In genomic region chr2:142611113-142611512, GRCm38 (mm10) we compare ENCODE assay signal across 9 mouse cellular contexts.
DNase-seq lines count a peak whose midpoint lies in the region; ATAC-seq and TF ChIP-seq lines count a peak whose summit lies in the region.
"Had no signal": no experiment of that assay in that cellular context is flagged by ENCODE, and none has a peak within 500 bp of the region (broad histone marks: within the 10 kb centered on the region; RNA-seq: fewer than 3 reads in every experiment).

No protein-coding gene starts in this region.

- peak; percentile 32 for DNase-seq in embryo, embryonic 10 days (ENCODE audit: low spot score)
- DNase-seq in embryo, embryonic 9.5 days (ENCODE audit: extremely low spot score) = no peak
- DNase-seq in cerebellum, adult 9-10 months = peak; percentile 81
- peak; percentile 65 to 77 for DNase-seq in left cerebral cortex, postnatal 14 days (ENCODE audit: low spot score in 2 of 2)
- peak; percentile 4 to 9 for DNase-seq in thymus, postnatal 36 days

- WGBS in hindbrain, embryonic 13.5 days = 78% methylated on average over 6 of the region's 6 CpGs
- 78% methylated on average over 6 of the region's 6 CpGs for WGBS in midbrain, embryonic 15.5 days

- no peak overlapping the region for H3K4me3 ChIP-seq in C2C12 (ENCODE audit: insufficient read depth, poor library complexity, severe bottlenecking)
- no peak overlapping the region for H3K4me3 ChIP-seq in hindbrain, embryonic 13.5 days
- no peak overlapping the region for H3K4me3 ChIP-seq in midbrain, embryonic 15.5 days
- H3K4me3 ChIP-seq: limb, embryonic 12.5 days had no signal

- no peaks in the 10 kb centered on the region for H3K79me2 ChIP-seq in C2C12 (ENCODE audit: control insufficient read depth, insufficient read depth)

- H3K36me3 ChIP-seq in C2C12 (ENCODE audit: control insufficient read depth, insufficient read depth) = no peaks in the 10 kb centered on the region
- peaks cover under 1% of the 10 kb centered on the region; the same call in 1 of the 2 replicates for H3K36me3 ChIP-seq in hindbrain, embryonic 13.5 days
- no peaks in the 10 kb centered on the region for H3K36me3 ChIP-seq in midbrain, embryonic 15.5 days (replicated peaks)
- H3K36me3 ChIP-seq: limb, embryonic 12.5 days had no signal

- intact Hi-C loops in left cerebral cortex, postnatal 14 days (cut with DNase I) = no loop called here

- no peaks in the 10 kb centered on the region for H3K79me3 ChIP-seq in C2C12 (ENCODE audit: low read depth)

- H3K9ac ChIP-seq in hindbrain, embryonic 13.5 days = no peak overlapping the region
- H3K9ac ChIP-seq in midbrain, embryonic 15.5 days = no peak overlapping the region
- H3K9ac ChIP-seq: limb, embryonic 12.5 days had no signal

- ATAC-seq in hindbrain, embryonic 13.5 days (ENCODE audit: low FRiP score) = peak; percentile 46; the same call in 1 of the 2 replicates
- ATAC-seq in midbrain, embryonic 15.5 days (replicated peaks) = peak; percentile 35; the same call in 1 of the 2 replicates

- 0 out of 2 replicates have a peak, but pooled peaks cover 3% of the 10 kb centered on the region for H3K9me3 ChIP-seq in hindbrain, embryonic 13.5 days
- no peaks in the 10 kb centered on the region for H3K9me3 ChIP-seq in midbrain, embryonic 15.5 days
- H3K9me3 ChIP-seq: limb, embryonic 12.5 days had no signal

- no peak overlapping the region for H3K27ac ChIP-seq in hindbrain, embryonic 13.5 days
- no peak overlapping the region for H3K27ac ChIP-seq in midbrain, embryonic 15.5 days
- H3K27ac ChIP-seq: limb, embryonic 12.5 days had no signal

- H3ac ChIP-seq in C2C12 (ENCODE audit: control insufficient read depth, insufficient read length, low read depth) = no peak overlapping the region

- no peaks in the 10 kb centered on the region for H3K27me3 ChIP-seq in C2C12 (ENCODE audit: control insufficient read depth, insufficient read depth, insufficient read length)
- H3K27me3 ChIP-seq in hindbrain, embryonic 13.5 days = no peaks in the 10 kb centered on the region
- H3K27me3 ChIP-seq in midbrain, embryonic 15.5 days (replicated peaks) = no peaks in the 10 kb centered on the region
- H3K27me3 ChIP-seq: limb, embryonic 12.5 days had no signal

- no peak overlapping the region for H3K4me2 ChIP-seq in hindbrain, embryonic 13.5 days
- no peak overlapping the region for H3K4me2 ChIP-seq in midbrain, embryonic 15.5 days
- H3K4me2 ChIP-seq: limb, embryonic 12.5 days had no signal

- peaks cover 9% of the 10 kb centered on the region for H3K4me1 ChIP-seq in hindbrain, embryonic 13.5 days (replicated peaks)
- no peaks in the 10 kb centered on the region for H3K4me1 ChIP-seq in midbrain, embryonic 15.5 days

- TF ChIP-seq CTCF in C2C12 (IDR thresholded peaks at IDR 0.05; ENCODE audit: control insufficient read depth, insufficient read depth, insufficient read length) = peak; percentile 10

TF ChIP-seq in C2C12, 6 proteins besides CTCF, POLR2A, EP300 and RAD21:
- TF ChIP-seq MYOG (IDR thresholded peaks at IDR 0.05; ENCODE audit: control insufficient read depth, extremely low read depth, insufficient read length) = no peak
- no peak for TF ChIP-seq CEBPB (IDR thresholded peaks at IDR 0.05; ENCODE audit: low read depth)
- TF ChIP-seq USF1 (IDR thresholded peaks at IDR 0.05; ENCODE audit: low read depth) = no peak
- TF ChIP-seq MYOD1 (IDR thresholded peaks at IDR 0.05; ENCODE audit: control insufficient read depth, insufficient read length, low read depth) = no peak
- TF ChIP-seq FOSL1 (IDR thresholded peaks at IDR 0.05; ENCODE audit: insufficient read depth, low read length, poor library complexity, severe bottlenecking) = no peak
- TF ChIP-seq MAX (IDR thresholded peaks at IDR 0.05) = no peak
